Mouse (Mus musculus) CH12.LX (cell line): ENCODE measurements at regions not wholly inside any gene's neighbourhood (a gene's known extent, or its start where the extent isn't known, plus 50 kb on each side); places are given as distances from the start of the nearest gene placed in this dataset.

Experiments
- DNase-seq: peaks from one replicate; pipeline ENCODE4 v3.0.0-alpha.2; 2013; ENCODE audit errors: extremely low read depth
- H3K27ac ChIP-seq: 2 replicates; pipeline ENCODE4 v1.5.1; 2012; ENCODE audit warnings: low read depth, mild to moderate bottlenecking, control low read depth, moderate library complexity; ENCODE audit not compliant: insufficient read depth
- H3K27me3 ChIP-seq: replicated peaks from 2 replicates; pipeline ENCODE3; 2012; ENCODE audit warnings: inconsistent platforms
- H3K36me3 ChIP-seq, 2 experiments: replicated peaks in 1 of 2; 2 replicates each; pipeline versions ENCODE3 to v1.6.1; 2012; ENCODE audit warnings: inconsistent platforms in 1 of 2, low read length in 1 of 2, mild to moderate bottlenecking in 1 of 2, mixed read lengths in 1 of 2, moderate library complexity in 1 of 2; ENCODE audit not compliant: control insufficient read depth in 1 of 2, insufficient read depth in 1 of 2
- H3K4me1 ChIP-seq, 2 experiments: 2 replicates each; pipeline ENCODE4 v1.6.1; 2012; ENCODE audit warnings: inconsistent platforms in 1 of 2, moderate library complexity in 1 of 2; ENCODE audit not compliant: insufficient read depth in 2 of 2, control insufficient read depth in 1 of 2
- H3K4me2 ChIP-seq: 2 replicates; pipeline ENCODE4 v1.6.1; 2012; ENCODE audit warnings: low read depth, mild to moderate bottlenecking, control low read depth; ENCODE audit not compliant: poor library complexity, insufficient read depth, severe bottlenecking
- H3K4me3 ChIP-seq, 3 experiments: fragments of 150-350 bp in 1 of 3; sonication (generic) in 1 of 3; replicated peaks in 1 of 3; 2 replicates each; pipeline versions ENCODE3 to v1.5.1; 2011 to 2012; ENCODE audit warnings: low read depth in 2 of 3, low read length in 2 of 3, mild to moderate bottlenecking in 2 of 3, moderate library complexity in 2 of 3, control low read depth in 1 of 3, improper control_type of control experiment in 1 of 3, inconsistent platforms in 1 of 3, mixed read lengths in 1 of 3; ENCODE audit not compliant: poor library complexity in 1 of 3
- H3K79me2 ChIP-seq: replicated peaks from 2 replicates; pipeline ENCODE4 v1.6.1; 2012; ENCODE audit warnings: mild to moderate bottlenecking, moderate library complexity; ENCODE audit not compliant: control insufficient read depth, poor library complexity, insufficient read depth, severe bottlenecking; ENCODE audit errors: extremely low read depth
- H3K9ac ChIP-seq: 2 replicates; pipeline ENCODE4 v1.6.1; 2012; ENCODE audit warnings: low read depth, mild to moderate bottlenecking, control low read depth, moderate library complexity; ENCODE audit not compliant: insufficient read depth
- H3K9me3 ChIP-seq: replicated peaks from 2 replicates; pipeline ENCODE3; 2012; ENCODE audit warnings: low read length, inconsistent platforms, mixed read lengths
- E2F4 ChIP-seq: IDR thresholded peaks from 2 replicates; pipeline ENCODE4 v1.6.1; 2011; ENCODE audit warnings: low read depth, low read length, improper control_type of control experiment; ENCODE audit not compliant: insufficient replicate concordance
- ELF1 ChIP-seq: IDR thresholded peaks from 2 replicates; pipeline ENCODE4 v1.6.1; 2014; ENCODE audit warnings: low read depth, mild to moderate bottlenecking, inconsistent platforms, low read length, improper control_type of control experiment
- ETS1 ChIP-seq: conservative IDR thresholded peaks from 2 replicates; pipeline ENCODE4 v1.6.1; 2012; ENCODE audit warnings: low read depth, mild to moderate bottlenecking, inconsistent platforms, low read length, improper control_type of control experiment, moderate library complexity
- GABPA ChIP-seq: IDR thresholded peaks from 2 replicates; pipeline ENCODE4 v1.6.1; 2012; ENCODE audit warnings: low read depth, low read length, improper control_type of control experiment, inconsistent platforms; ENCODE audit not compliant: insufficient replicate concordance
- JUND ChIP-seq: conservative IDR thresholded peaks from 2 replicates; pipeline ENCODE4 v1.6.1; 2011; ENCODE audit warnings: low read depth, low read length, improper control_type of control experiment
- KAT2A ChIP-seq: IDR thresholded peaks from 2 replicates; pipeline ENCODE4 v1.6.1; 2012; ENCODE audit warnings: low read length, improper control_type of control experiment, inconsistent platforms; ENCODE audit not compliant: insufficient replicate concordance
- MAFK ChIP-seq: IDR thresholded peaks from 2 replicates; pipeline ENCODE4 v1.6.1; 2011; ENCODE audit warnings: low read length, improper control_type of control experiment; ENCODE audit not compliant: insufficient replicate concordance
- MAX ChIP-seq: IDR thresholded peaks from 2 replicates; pipeline ENCODE4 v1.6.1; 2011; ENCODE audit warnings: low read length, improper control_type of control experiment
- MEF2A ChIP-seq: IDR thresholded peaks from 2 replicates; pipeline ENCODE4 v1.6.1; 2014; ENCODE audit warnings: low read depth, mild to moderate bottlenecking, inconsistent platforms, low read length, improper control_type of control experiment, borderline replicate concordance
- NELFE ChIP-seq: IDR thresholded peaks from 2 replicates; pipeline ENCODE4 v1.6.1; 2011; ENCODE audit warnings: low read depth, low read length, improper control_type of control experiment
- NRF1 ChIP-seq: IDR thresholded peaks from 2 replicates; pipeline ENCODE4 v1.6.1; 2014; ENCODE audit warnings: low read depth, mild to moderate bottlenecking, inconsistent platforms, low read length, improper control_type of control experiment, moderate library complexity
- PAX5 ChIP-seq: IDR thresholded peaks from 2 replicates; pipeline ENCODE4 v1.6.1; 2012; ENCODE audit warnings: low read length, inconsistent platforms, mixed read lengths
- POLR2A ChIP-seq: IDR thresholded peaks from 2 replicates; pipeline ENCODE4 v1.6.1; 2011; ENCODE audit warnings: low read depth, mild to moderate bottlenecking, improper control_type of control experiment, low read length
- POLR2AphosphoS2 ChIP-seq: IDR thresholded peaks from 2 replicates; pipeline ENCODE4 v1.6.1; 2011; ENCODE audit warnings: low read depth, low read length, improper control_type of control experiment
- USF2 ChIP-seq: conservative IDR thresholded peaks from 2 replicates; pipeline ENCODE4 v1.6.1; 2011; ENCODE audit warnings: low read depth, low read length, improper control_type of control experiment
- ZC3H11A ChIP-seq: IDR thresholded peaks from 2 replicates; pipeline ENCODE4 v1.6.1; 2012; ENCODE audit warnings: low read depth, mild to moderate bottlenecking, inconsistent platforms, low read length, improper control_type of control experiment
- dilution Hi-C: fragments of 300-500 bp; cut with MboI; formaldehyde crosslinking; loops from 2 replicates; pipeline ENCODE4 v1.14.3; 2020; ENCODE audit warnings: low sequenced_read_pairs; ENCODE audit not compliant: extremely low pct_unique_long_range_greater_than_20kb, extremely low pct_ligation_motif_present
- in situ Hi-C: fragments of 300-500 bp; cut with MboI; formaldehyde crosslinking; loops from 3 replicates; pipeline ENCODE4 v1.14.3; 2019; ENCODE audit warnings: low sequenced_read_pairs, low pct_ligation_motif_present, low pct_unique_long_range_greater_than_20kb, mixed read lengths

DNA sequence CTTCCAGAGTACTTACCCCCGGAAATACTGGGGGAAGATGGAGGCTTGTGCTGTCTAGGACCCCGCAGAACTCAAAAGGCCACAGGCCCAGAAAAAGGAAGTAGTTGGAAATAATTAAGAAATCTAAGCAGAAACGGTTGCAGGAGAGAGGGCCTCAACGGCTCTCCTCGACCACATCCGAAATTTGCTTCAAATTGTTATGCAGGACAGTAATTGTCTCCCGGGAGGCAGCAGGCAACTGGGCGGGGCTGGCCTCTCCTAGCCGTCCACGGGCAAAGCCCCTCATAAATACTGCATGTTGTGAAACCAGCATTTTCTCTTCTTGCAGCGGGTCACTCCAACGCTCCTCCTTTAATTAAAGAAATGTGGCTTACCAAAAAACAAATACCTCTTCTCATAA is 107.8 kb downstream of the Zfp365 start:
- H3K27ac ChIP-seq = no peak overlapping the region
- in situ Hi-C loops = no loop called here
- H3K79me2 ChIP-seq = no peaks in the 10 kb centered on the region
- H3K9me3 ChIP-seq = no peaks in the 10 kb centered on the region
- H3K4me2 ChIP-seq = peak overlapping the region; percentile 23; the same call in 1 of the 2 replicates
- TF ChIP-seq NRF1 = no peak
- TF ChIP-seq NELFE = no peak
- no peak for TF ChIP-seq MAX
- TF ChIP-seq ELF1 = no peak
- TF ChIP-seq MAFK = no peak
- no peak for TF ChIP-seq POLR2A
- no peak for TF ChIP-seq ETS1
- no peak for TF ChIP-seq USF2
- TF ChIP-seq, all 38 proteins: peak for 0
- DNase-seq = peak; percentile 34
- H3K36me3 ChIP-seq = peaks cover 0 to 1% of the 10 kb centered on the region in 2 experiments
- peaks cover 10 to 35% of the 10 kb centered on the region in 2 experiments for H3K4me1 ChIP-seq
- H3K4me3 ChIP-seq = no peak overlapping the region
- H3K9ac ChIP-seq = no peak overlapping the region; the same call in 1 of the 2 replicates
- no peaks in the 10 kb centered on the region for H3K27me3 ChIP-seq
- dilution Hi-C loops = no loop called here

GRCm38 (mm10) chr10:67802156-67802555 is 110.3 kb downstream of the Zfp365 start:
- Histone ChIP-seq H3K4me2 (no peak overlapping the region), H3K79me2 (no peaks in the 10 kb centered on the region), H3K4me1 (peaks cover 10 to 38% of the 10 kb centered on the region in 2 experiments), H3K9ac (no peak overlapping the region), H3K36me3 (peaks cover 0 to 15% of the 10 kb centered on the region in 2 experiments), H3K4me3 (no peak overlapping the region), H3K9me3 (no peaks in the 10 kb centered on the region), H3K27ac (no peak overlapping the region), H3K27me3 (no peaks in the 10 kb centered on the region)
- DNase-seq = no peak
- no peak for TF ChIP-seq PAX5
- no peak for TF ChIP-seq NELFE
- no peak for TF ChIP-seq JUND
- TF ChIP-seq ZC3H11A = no peak
- no peak for TF ChIP-seq MEF2A
- TF ChIP-seq POLR2AphosphoS2 = no peak
- no peak for TF ChIP-seq ELF1
- TF ChIP-seq GABPA = no peak
- TF ChIP-seq KAT2A = no peak
- no peak for TF ChIP-seq E2F4
- no peak for TF ChIP-seq MAX
- no peak for TF ChIP-seq POLR2A
- in situ Hi-C loops (no loop called here), dilution Hi-C loops (no loop called here)
